Mouse (Mus musculus): Measurements from ENCODE around the gene Mfn2.
A peak's percentile ranks its signal among the peaks of the same experiment; 100 is the strongest.

DNA sequence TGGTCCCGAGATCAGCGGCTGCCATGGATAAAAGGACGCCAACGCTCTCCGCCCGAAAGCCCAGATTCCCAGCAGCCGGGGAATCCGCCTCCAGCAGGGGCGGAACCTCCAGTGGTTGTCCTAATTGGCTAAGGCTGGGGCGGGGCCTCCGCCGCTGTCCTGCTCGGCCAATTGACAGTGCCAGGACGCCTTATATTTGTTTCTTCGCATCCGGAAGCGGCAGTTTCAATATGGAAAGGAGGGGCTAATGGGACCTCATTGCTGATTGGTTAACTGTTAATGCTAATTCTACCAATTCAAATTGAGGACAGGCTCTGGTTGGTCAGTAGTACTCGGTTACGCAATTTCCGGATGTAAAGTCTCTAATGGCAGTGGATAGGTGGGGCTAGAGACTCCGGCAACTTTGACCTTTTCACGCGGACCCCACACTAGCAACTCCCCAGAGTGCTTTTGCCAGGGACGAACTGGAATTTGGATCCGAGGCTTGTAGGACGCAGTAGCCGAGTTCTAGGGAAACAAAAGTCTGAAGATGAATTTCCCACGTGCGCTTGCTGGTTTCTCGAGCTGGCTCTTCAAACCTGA is 36.0 kb downstream of the Mfn2 start, which contains the start of the genes Miip and Fv1:
- TF ChIP-seq CTCF (IDR thresholded peaks at IDR 0.05; ENCODE audit: low read depth) = peak; percentile 18
- no peak; the same call in none of the 2 replicates for TF ChIP-seq EP300 (IDR thresholded peaks at IDR 0.05; ENCODE audit: low read depth)

Measured in liver, postnatal 0 days (tissue).